Mouse (Mus musculus) forebrain, embryonic 11.5 days (tissue): Measurements from ENCODE around the gene Wfikkn1. TPM values are rescaled to one million over a fixed set of nuclear protein-coding genes. Genes with fewer than 3 reads are reported as not detected.
A peak's percentile ranks its signal among the peaks of the same experiment; 100 is the strongest.

Experiments used
- ATAC-seq: fragments of 200-750 bp; cut with Nextera tagmentation; replicated peaks from 2 replicates; pipeline ENCODE4 v1.8.0; 2017; ENCODE audit warnings: moderate TSS enrichment; ENCODE audit not compliant: low FRiP score
- DNase-seq: peaks from one replicate; pipeline ENCODE4 v3.0.0-alpha.2; 2017; ENCODE audit warnings: low spot score
- H3K27ac ChIP-seq: fragments of 300-500 bp; sonication (generic); 2 replicates; pipeline ENCODE4 v1.5.1; 2014; ENCODE audit warnings: low read depth, low read length
- H3K27me3 ChIP-seq: fragments of 300-500 bp; sonication (generic); 2 replicates; pipeline ENCODE4 v1.6.1; 2014; ENCODE audit warnings: mild to moderate bottlenecking, low read length, mixed read lengths; ENCODE audit not compliant: control insufficient read depth, insufficient read depth
- H3K36me3 ChIP-seq: fragments of 300-500 bp; sonication (generic); 2 replicates; pipeline ENCODE4 v1.6.1; 2014; ENCODE audit warnings: mild to moderate bottlenecking, low read length, moderate library complexity, mixed read lengths; ENCODE audit not compliant: control insufficient read depth, insufficient read depth
- H3K4me1 ChIP-seq: fragments of 300-500 bp; sonication (generic); replicated peaks from 2 replicates; pipeline ENCODE4 v1.6.1; 2014; ENCODE audit warnings: low read length, mixed read lengths; ENCODE audit not compliant: control insufficient read depth, insufficient read depth
- H3K4me2 ChIP-seq: fragments of 300-500 bp; sonication (generic); 2 replicates; pipeline ENCODE4 v1.6.1; 2014; ENCODE audit warnings: low read depth, mild to moderate bottlenecking, low read length, moderate library complexity, mixed read lengths; ENCODE audit not compliant: severe bottlenecking
- H3K4me3 ChIP-seq: fragments of 300-500 bp; sonication (generic); 2 replicates; pipeline ENCODE4 v1.5.1; 2014; ENCODE audit warnings: low read depth, low read length
- H3K9ac ChIP-seq: fragments of 300-500 bp; sonication (generic); 2 replicates; pipeline ENCODE4 v1.6.1; 2014; ENCODE audit warnings: low read length
- H3K9me3 ChIP-seq: fragments of 300-500 bp; sonication (generic); 2 replicates; pipeline ENCODE4 v1.6.1; 2016; ENCODE audit warnings: low read length, mixed read lengths; ENCODE audit not compliant: control insufficient read depth
- WGBS: fragments of 180-500 bp; shearing (Covaris S2); extraction: QIAGEN DNeasy Blood & Tissue Kit; methylation state at CpG from one replicate; pipeline ENCODE4 v1.1.7; 2014; 5-methylcytosine and 5-hydroxymethylcytosine counted together
- microRNA-seq: library from miRNA; unstranded; fragments of <30 nt; microRNA quantifications from one replicate; pipeline ENCODE4, GENCODE M21; 2016; ENCODE audit not compliant: insufficient number of aligned reads
- polyA plus RNA-seq: library from polyadenylated mRNA; unstranded; fragments of >200 nt; fragmentation: Nextera tagmentation; extraction: Ambion mirVana; gene quantifications from 2 replicates; pipeline ENCODE4 v1.2.1, GENCODE M21; 2014

The Wfikkn1 gene
- polyA plus RNA-seq, 1 experiment from 2014 or later, result 1.1 TPM

DNA sequence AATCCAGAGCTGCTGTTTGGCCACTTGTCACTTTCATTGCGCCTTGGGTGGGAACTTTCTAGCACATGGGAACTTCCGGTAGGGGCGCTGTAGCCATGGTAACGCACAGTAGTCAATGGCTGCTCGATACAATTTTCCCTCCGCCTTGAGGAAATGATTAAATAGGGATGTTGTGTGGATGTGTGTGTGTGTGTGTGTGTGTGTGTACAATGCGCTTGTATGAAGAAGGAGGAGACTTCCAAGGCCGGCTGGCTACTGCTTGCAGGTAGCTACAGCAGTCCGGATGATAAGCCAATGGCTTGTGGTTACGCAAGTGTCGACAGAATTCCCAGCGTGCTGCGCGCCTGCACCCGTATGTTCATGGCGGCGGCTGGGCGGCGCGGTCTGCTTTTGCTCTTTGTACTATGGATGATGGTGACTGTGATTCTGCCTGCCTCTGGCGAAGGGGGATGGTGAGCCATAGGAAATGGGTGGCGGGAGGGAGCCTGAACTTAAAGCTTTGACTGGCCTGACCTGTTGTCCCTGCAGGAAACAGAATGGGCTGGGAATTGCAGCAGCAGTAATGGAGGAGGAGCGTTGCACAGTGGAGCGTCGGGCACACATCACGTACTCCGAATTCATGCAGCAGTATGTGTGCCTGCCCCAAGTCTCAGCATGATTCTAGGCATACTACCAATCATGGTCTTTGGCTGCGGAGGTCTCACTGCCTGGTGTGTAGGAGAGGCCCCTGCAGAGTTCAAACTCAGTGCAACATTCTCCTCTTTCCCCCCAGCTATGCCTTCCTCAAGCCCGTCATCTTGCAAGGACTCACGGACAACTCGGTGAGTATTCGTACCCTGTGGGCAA lies 51.7 kb downstream of the Wfikkn1 start, which contains the start of gene Jmjd8:
Gene Jmjd8 (plus strand): TSS at position 156 of the 846 bp plus-strand sequence.
- Histone ChIP-seq H3K36me3 (peaks cover 9% of the 10 kb centered on the region; the same call in 1 of the 2 replicates), H3K4me3 (peak within 1 kb of the TSS; percentile 52), H3K4me2 (peak within 1 kb of the TSS; percentile 86), H3K9ac (peak within 1 kb of the TSS; percentile 79), H3K9me3 (no peaks in the 10 kb centered on the region), H3K27ac (peak within 1 kb of the TSS; percentile 75), H3K27me3 (no peaks in the 10 kb centered on the region), H3K4me1 (peaks cover 33% of the 10 kb centered on the region)
- ATAC-seq (peak; percentile 48), DNase-seq (peak; percentile 85)
- WGBS, result under 1% methylated on average over 32 of the region's 32 CpGs

DNA sequence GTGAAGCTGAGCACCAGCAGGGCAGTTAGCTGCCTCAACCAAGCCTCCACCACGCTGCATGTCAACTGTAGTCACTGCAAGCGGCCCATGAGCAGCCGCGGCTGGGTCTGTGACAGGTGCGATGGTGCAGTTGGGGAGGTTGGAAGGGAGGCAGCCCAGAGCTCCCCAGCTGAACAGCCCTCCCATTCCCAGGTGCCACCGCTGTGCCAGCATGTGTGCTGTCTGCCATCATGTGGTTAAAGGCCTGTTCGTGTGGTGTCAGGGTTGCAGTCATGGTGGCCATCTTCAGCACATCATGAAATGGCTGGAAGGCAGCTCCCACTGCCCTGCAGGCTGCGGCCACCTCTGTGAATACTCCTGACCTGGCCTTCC lies 52.4 kb downstream of the Wfikkn1 start:
- H3K27me3 ChIP-seq, result no peaks in the 10 kb centered on the region
- H3K4me2 ChIP-seq, result peak overlapping the region; percentile 86; the same call in 1 of the 2 replicates
- H3K36me3 ChIP-seq, result peaks cover 9% of the 10 kb centered on the region; the same call in 1 of the 2 replicates
- 86% methylated on average over 8 of the region's 8 CpGs for WGBS
- peaks cover 31% of the 10 kb centered on the region for H3K4me1 ChIP-seq
- H3K9me3 ChIP-seq, result no peaks in the 10 kb centered on the region
- DNase-seq (peak; percentile 55), ATAC-seq (no peak)
- H3K4me3 ChIP-seq, result peak overlapping the region; percentile 52
- H3K27ac ChIP-seq, result no peak overlapping the region; the same call in 1 of the 2 replicates
- no peak overlapping the region; the same call in 1 of the 2 replicates for H3K9ac ChIP-seq

Small RNA genes within 50 kb of the gene (microRNA-seq; reads per million reads assigned to microRNA genes)
- not detected for gene Mir3082

Other genes starting within 250 kb of the Wfikkn1 start
- gene Gng13, start 163.7 kb downstream of the Wfikkn1 start, polyA plus RNA-seq, result 0.92 and 1.8 TPM in 2 replicates
- 34.6 and 36.0 TPM in 2 replicates for gene Chtf18, start 153.4 kb downstream of the Wfikkn1 start, polyA plus RNA-seq
- gene Rpusd1, start 153.2 kb downstream of the Wfikkn1 start, polyA plus RNA-seq, result 20.4 and 22.6 TPM in 2 replicates
- gene Mslnl, start 144.8 kb downstream of the Wfikkn1 start, polyA plus RNA-seq, result not detected in 2 replicates
- not detected in 2 replicates for gene Msln, start 126.5 kb downstream of the Wfikkn1 start, polyA plus RNA-seq
- 24.0 and 24.5 TPM in 2 replicates for gene Narfl, start 107.1 kb downstream of the Wfikkn1 start, polyA plus RNA-seq
- 75.0 and 76.1 TPM in 2 replicates for gene Haghl, start 95.2 kb downstream of the Wfikkn1 start, polyA plus RNA-seq
- 0.25 and 0.47 TPM in 2 replicates for gene Ccdc78, start 94.3 kb downstream of the Wfikkn1 start, polyA plus RNA-seq
- 69.0 and 71.0 TPM in 2 replicates for gene Fam173a, start 88.0 kb downstream of the Wfikkn1 start, polyA plus RNA-seq
- not detected in 2 replicates for gene AC134908.4, start 85.2 kb downstream of the Wfikkn1 start, polyA plus RNA-seq
- gene Metrn, start 83.7 kb downstream of the Wfikkn1 start, polyA plus RNA-seq, result 20.3 and 23.3 TPM in 2 replicates
- 13.6 and 14.4 TPM in 2 replicates for gene Fbxl16, start 71.8 kb downstream of the Wfikkn1 start, polyA plus RNA-seq
- 28.4 and 33.6 TPM in 2 replicates for gene Wdr24, start 57.2 kb downstream of the Wfikkn1 start, polyA plus RNA-seq
- 50.6 and 59.2 TPM in 2 replicates for gene Jmjd8, start 52.0 kb downstream of the Wfikkn1 start, polyA plus RNA-seq
- 322 and 358 TPM in 2 replicates for gene Stub1, start 47.5 kb downstream of the Wfikkn1 start, polyA plus RNA-seq
- gene Rhbdl1, start 43.6 kb downstream of the Wfikkn1 start, polyA plus RNA-seq, result 2.1 and 2.7 TPM in 2 replicates
- 1.6 and 1.9 TPM in 2 replicates for gene Gm20683, start 39.1 kb downstream of the Wfikkn1 start, polyA plus RNA-seq
- 9.1 and 12.2 TPM in 2 replicates for gene Rhot2, start 36.0 kb downstream of the Wfikkn1 start, polyA plus RNA-seq
- 41.3 and 46.3 TPM in 2 replicates for gene Wdr90, start 19.4 kb downstream of the Wfikkn1 start, polyA plus RNA-seq
- gene Mcrip2, start 12.1 kb downstream of the Wfikkn1 start, polyA plus RNA-seq, result 8.9 and 13.1 TPM in 2 replicates
- 63.2 and 65.2 TPM in 2 replicates for gene Mettl26, start 5.8 kb downstream of the Wfikkn1 start, polyA plus RNA-seq
- 20.1 and 21.6 TPM in 2 replicates for gene Rab40c, start 38.9 kb upstream of the Wfikkn1 start, polyA plus RNA-seq
- 65.2 and 67.1 TPM in 2 replicates for gene Pigq, start 64.1 kb upstream of the Wfikkn1 start, polyA plus RNA-seq
- gene Nhlrc4, start 64.1 kb upstream of the Wfikkn1 start, polyA plus RNA-seq, result 0.24 and 0.59 TPM in 2 replicates
- gene A930017K11Rik, start 71.7 kb upstream of the Wfikkn1 start, polyA plus RNA-seq, result not detected in 2 replicates
- 31.4 and 33.1 TPM in 2 replicates for gene Capn15, start 104.9 kb upstream of the Wfikkn1 start, polyA plus RNA-seq
- gene Rab11fip3, start 188.7 kb upstream of the Wfikkn1 start, polyA plus RNA-seq, result 31.3 and 35.1 TPM in 2 replicates
- gene Decr2, start 209.5 kb upstream of the Wfikkn1 start, polyA plus RNA-seq, result 22.5 and 24.6 TPM in 2 replicates
- gene Nme4, start 214.7 kb upstream of the Wfikkn1 start, polyA plus RNA-seq, result 74.6 and 89.6 TPM in 2 replicates
- 1.2 and 1.3 TPM in 2 replicates for gene Tmem8, start 232.4 kb upstream of the Wfikkn1 start, polyA plus RNA-seq
- gene Mrpl28, start 242.6 kb upstream of the Wfikkn1 start, polyA plus RNA-seq, result 273 and 285 TPM in 2 replicates